Mouse (Mus musculus) CH12.LX (cell line): ENCODE data around the gene Gpr68.

ENCODE experiments used
- CTCF ChIP-seq, 2 experiments: IDR thresholded peaks in 1 of 2; conservative IDR thresholded peaks in 1 of 2; 2 replicates each; pipeline ENCODE4 v1.5.1; 2011 to 2012; ENCODE audit warnings: low read depth in 2 of 2, low read length in 2 of 2, improper control_type of control experiment in 1 of 2, inconsistent platforms in 1 of 2, mild to moderate bottlenecking in 1 of 2, moderate library complexity in 1 of 2
- GABPA ChIP-seq: IDR thresholded peaks from 2 replicates; pipeline ENCODE4 v1.6.1; 2012; ENCODE audit warnings: low read depth, low read length, improper control_type of control experiment, inconsistent platforms; ENCODE audit not compliant: insufficient replicate concordance
- HCFC1 ChIP-seq: IDR thresholded peaks from 2 replicates; pipeline ENCODE4 v1.6.1; 2012; ENCODE audit warnings: low read depth, mild to moderate bottlenecking, inconsistent platforms, low read length, improper control_type of control experiment
- POLR2A ChIP-seq: IDR thresholded peaks from 2 replicates; pipeline ENCODE4 v1.6.1; 2011; ENCODE audit warnings: low read depth, mild to moderate bottlenecking, improper control_type of control experiment, low read length
- USF2 ChIP-seq: conservative IDR thresholded peaks from 2 replicates; pipeline ENCODE4 v1.6.1; 2011; ENCODE audit warnings: low read depth, low read length, improper control_type of control experiment

DNA sequence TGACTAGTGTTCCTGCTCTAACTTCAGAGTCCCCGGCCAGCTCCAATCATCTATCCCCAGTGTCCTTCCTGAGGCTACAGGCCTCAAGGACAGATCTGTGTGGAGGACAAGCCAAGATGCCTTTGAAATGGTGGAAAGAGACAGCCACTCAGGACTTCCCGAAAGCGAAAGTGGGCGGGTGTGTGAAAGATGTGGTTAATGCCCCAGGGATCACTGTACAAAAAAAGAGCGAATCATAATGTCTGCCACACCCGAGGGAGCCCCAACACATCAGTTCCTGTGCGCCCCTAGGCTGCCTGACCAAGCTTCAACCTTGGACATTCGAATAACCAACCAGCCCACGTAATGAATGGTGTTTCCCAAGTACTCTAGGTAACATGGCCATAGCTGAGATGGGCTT is 20.3 kb upstream of the Gpr68 start:
- TF ChIP-seq GABPA (no peak), HCFC1 (no peak), CTCF (conservative IDR thresholded peaks at IDR 0.05 in 1 of 2, IDR thresholded peaks at IDR 0.05 in 1 of 2; ENCODE audit: low read depth in 2 of 2, low read length in 2 of 2) (no peak), POLR2A (no peak), USF2 (no peak)
